Mouse (Mus musculus): ENCODE measurements around the gene Serinc3. TPM values are rescaled to one million over a fixed set of nuclear protein-coding genes. Genes with fewer than 3 reads are reported as not detected.

Serinc3 gene
- polyA plus RNA-seq, 1 experiment from 2014 or later, result 53.0 TPM

- Histone ChIP-seq H3K9ac (ENCODE audit: low read depth, low read length) (no peak overlapping the region), H3K36me3 (ENCODE audit: control insufficient read depth, insufficient read depth, low read length) (no peaks in the 10 kb centered on the region), H3K27me3 (replicated peaks; ENCODE audit: control insufficient read depth, insufficient read depth, low read length) (no peaks in the 10 kb centered on the region), H3K9me3 (ENCODE audit: control insufficient read depth, low read length) (no peaks in the 10 kb centered on the region), H3K27ac (replicated peaks; ENCODE audit: low read depth, low read length) (no peak overlapping the region), H3K4me2 (ENCODE audit: low read depth, low read length) (no peak overlapping the region), H3K4me1 (ENCODE audit: control insufficient read depth, insufficient read depth, low read length) (no peaks in the 10 kb centered on the region), H3K4me3 (ENCODE audit: low read depth, low read length) (no peak overlapping the region)
- ATAC-seq (ENCODE audit: low read depth) (no peak), DNase-seq (ENCODE audit: low spot score) (no peak)
- 73% methylated on average over 3 of the region's 3 CpGs for WGBS
Measured at GRCm38 (mm10) chr2:163574321-163574720, 70.6 kb downstream of the Serinc3 start.

Other genes with a start within 250 kb of the Serinc3 start
- 3.5 and 4.1 TPM in 2 replicates for gene Jph2, start 247.1 kb downstream of the Serinc3 start, polyA plus RNA-seq (2014; fragmentation: Nextera tagmentation; extraction: Ambion mirVana)
- 79.0 and 82.1 TPM in 2 replicates for gene Oser1, start 220.4 kb downstream of the Serinc3 start, polyA plus RNA-seq (2014; fragmentation: Nextera tagmentation; extraction: Ambion mirVana)
- gene Gdap1l1, start 206.7 kb downstream of the Serinc3 start, polyA plus RNA-seq (2014; fragmentation: Nextera tagmentation; extraction: Ambion mirVana), result 6.2 and 6.9 TPM in 2 replicates
- gene Fitm2, start 172.5 kb downstream of the Serinc3 start, polyA plus RNA-seq (2014; fragmentation: Nextera tagmentation; extraction: Ambion mirVana), result 11.3 and 12.6 TPM in 2 replicates
- gene R3hdml, start 152.8 kb downstream of the Serinc3 start, polyA plus RNA-seq (2014; fragmentation: Nextera tagmentation; extraction: Ambion mirVana), result 0.15 and 0.25 TPM in 2 replicates
- gene Hnf4a, start 138.3 kb downstream of the Serinc3 start, polyA plus RNA-seq (2014; fragmentation: Nextera tagmentation; extraction: Ambion mirVana), result not detected in 2 replicates
- 40.6 and 46.2 TPM in 2 replicates for gene Ttpal, start 42.8 kb downstream of the Serinc3 start, polyA plus RNA-seq (2014; fragmentation: Nextera tagmentation; extraction: Ambion mirVana)
- 153 and 165 TPM in 2 replicates for gene Pkig, start 13.3 kb upstream of the Serinc3 start, polyA plus RNA-seq (2014; fragmentation: Nextera tagmentation; extraction: Ambion mirVana)
- gene Ada, start 105.1 kb upstream of the Serinc3 start, polyA plus RNA-seq (2014; fragmentation: Nextera tagmentation; extraction: Ambion mirVana), result 7.2 and 10.4 TPM in 2 replicates
- 1.0 and 3.0 TPM in 2 replicates for gene Ccn5, start 175.7 kb upstream of the Serinc3 start, polyA plus RNA-seq (2014; fragmentation: Nextera tagmentation; extraction: Ambion mirVana)
- not detected in 2 replicates for gene Kcnk15, start 208.5 kb upstream of the Serinc3 start, polyA plus RNA-seq (2014; fragmentation: Nextera tagmentation; extraction: Ambion mirVana)